Mouse (Mus musculus) right cerebral cortex, adult 2 months (tissue): ENCODE measurements at regions not wholly inside any gene's neighbourhood (a gene's known extent, or its start where the extent isn't known, plus 50 kb on each side); places are given as distances from the start of the nearest gene placed in this dataset.

Source experiments
- DNase-seq, 2 experiments: peaks; one replicate each; pipeline ENCODE4 v3.0.0; 2021 to 2022; ENCODE audit warnings: low spot score in 2 of 2

DNA sequence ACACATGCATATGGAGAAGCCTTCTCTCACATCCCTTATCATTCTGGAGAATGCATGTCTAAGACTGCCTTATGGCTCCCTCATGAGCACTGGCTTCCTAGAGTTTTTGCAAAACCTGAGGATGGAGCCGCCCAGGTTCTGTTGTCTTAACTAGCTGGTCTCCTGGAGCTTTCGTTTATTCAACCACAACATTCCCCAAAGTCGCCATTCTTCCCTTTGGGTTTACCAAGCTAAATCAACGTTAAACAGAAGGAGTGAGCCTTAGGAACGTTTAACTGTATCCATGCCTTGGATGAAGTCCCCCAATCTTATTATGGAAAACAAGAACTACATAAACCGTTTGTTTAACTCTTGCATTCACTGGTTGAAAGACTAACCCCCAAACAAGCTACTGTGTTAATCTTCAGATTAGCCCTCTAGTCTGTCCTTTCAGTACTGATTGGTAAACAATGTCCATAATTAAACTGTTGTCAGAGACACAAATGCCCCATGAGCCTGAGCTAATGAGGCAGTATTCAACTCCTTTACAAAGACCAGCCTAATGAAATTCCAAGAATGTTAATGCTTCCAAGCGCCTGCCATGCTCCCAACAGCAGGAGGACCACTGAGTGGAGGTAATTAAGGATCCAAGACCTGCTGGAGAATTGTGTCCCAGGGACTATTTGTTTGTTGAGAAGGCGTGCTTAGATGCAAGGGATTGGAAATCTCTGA lies 121.1 kb upstream of the Cdkn3 start:
- no peak for DNase-seq

DNA sequence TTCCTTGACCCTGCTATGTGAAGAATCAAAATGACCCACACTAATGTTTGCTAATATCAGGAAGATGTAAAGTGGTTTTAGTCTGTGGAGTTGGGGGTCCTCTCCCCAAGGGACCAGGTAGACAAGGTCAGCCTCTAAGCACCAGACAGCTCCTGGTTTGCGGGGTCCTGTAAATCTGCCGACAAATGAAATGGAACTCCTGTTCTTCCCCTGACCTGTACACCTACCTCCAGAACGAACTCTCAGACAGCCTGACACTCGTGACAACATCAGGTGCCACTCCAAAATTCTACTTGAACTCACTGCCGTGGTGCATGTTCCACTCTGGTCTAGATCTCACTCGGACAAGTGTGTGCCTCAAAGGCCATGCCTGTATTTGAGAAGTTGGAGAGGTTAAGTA lies 121.8 kb upstream of the Cdkn3 start:
- DNase-seq, result no peak

GRCm38 (mm10) chr14:46637240-46637639 lies 123.1 kb upstream of the Cdkn3 start:
- no peak for DNase-seq

DNA sequence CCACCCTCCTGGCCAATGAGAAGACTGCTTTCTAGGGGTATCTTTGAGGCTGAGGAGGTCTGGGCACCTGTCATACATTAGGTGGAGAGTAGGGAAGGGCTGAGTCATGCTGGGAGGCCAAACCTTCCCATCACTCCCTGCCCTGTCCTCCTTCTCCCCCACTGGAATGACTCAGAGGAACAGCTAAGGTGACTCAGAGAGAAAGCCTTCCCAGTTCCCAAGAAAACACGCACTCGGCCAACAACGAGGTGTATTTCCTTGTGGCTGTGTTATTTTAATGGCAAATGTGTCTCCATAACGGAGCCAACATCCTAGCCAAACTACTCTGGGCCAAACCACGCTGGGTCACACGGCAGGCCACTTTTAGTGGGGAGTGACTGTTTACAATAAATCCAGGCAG lies 124.0 kb upstream of the Cdkn3 start:
- peak in 1 of 2 experiments; percentile 8 for DNase-seq

- no peak for DNase-seq
Measured at GRCm38 (mm10) chr14:46635322-46635721, 125.0 kb upstream of the Cdkn3 start.

GRCm38 (mm10) chr14:46634656-46635244 lies 125.6 kb upstream of the Cdkn3 start:
- no peak for DNase-seq

GRCm38 (mm10) chr14:46634251-46634650 lies 126.1 kb upstream of the Cdkn3 start:
- DNase-seq, result no peak

DNA sequence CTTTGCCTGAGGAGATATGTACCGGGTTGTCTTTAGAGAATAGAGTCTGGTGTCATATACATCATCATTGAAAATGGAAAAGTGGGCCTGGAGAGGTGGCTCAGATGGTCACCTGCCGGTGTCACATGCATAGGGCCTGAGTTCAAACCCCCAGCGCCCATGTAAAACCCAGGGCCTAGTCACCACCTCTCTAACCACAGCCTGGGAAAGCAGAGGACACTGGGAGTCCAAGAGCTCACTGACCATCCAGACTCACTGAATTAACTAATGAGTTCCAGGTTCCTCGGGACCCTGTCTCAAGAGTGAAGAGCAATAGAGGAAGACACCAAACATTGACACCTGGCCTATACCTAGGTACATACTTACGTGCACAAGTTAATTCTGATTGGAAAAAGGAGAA lies 132.7 kb upstream of the Cdkn3 start:
- DNase-seq, result no peak

- DNase-seq, result no peak
Measured at GRCm38 (mm10) chr14:46625760-46626159, 134.6 kb upstream of the Cdkn3 start.

GRCm38 (mm10) chr14:46623645-46624044 lies 136.7 kb upstream of the Cdkn3 start:
- no peak for DNase-seq

DNA sequence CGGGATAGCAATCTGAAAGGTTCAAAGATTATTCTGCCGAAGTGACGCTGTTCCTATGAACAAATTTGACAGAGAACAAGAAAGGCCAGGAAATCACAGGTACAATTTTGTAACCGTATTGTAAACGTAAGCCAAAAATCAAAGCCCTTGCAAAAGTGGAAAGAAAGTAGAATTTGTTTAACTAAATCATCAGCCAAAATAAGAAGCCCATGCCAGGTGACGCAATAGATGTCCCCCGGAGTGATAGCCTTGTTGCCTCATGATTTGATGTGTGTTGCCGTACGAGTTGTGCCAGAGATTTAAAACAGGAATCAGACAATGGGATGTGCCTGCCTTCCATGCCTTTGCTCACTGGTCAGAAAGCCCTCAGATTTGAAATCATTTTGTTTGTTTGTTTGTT lies 144.3 kb upstream of the Cdkn3 start:
- DNase-seq, result no peak

DNA sequence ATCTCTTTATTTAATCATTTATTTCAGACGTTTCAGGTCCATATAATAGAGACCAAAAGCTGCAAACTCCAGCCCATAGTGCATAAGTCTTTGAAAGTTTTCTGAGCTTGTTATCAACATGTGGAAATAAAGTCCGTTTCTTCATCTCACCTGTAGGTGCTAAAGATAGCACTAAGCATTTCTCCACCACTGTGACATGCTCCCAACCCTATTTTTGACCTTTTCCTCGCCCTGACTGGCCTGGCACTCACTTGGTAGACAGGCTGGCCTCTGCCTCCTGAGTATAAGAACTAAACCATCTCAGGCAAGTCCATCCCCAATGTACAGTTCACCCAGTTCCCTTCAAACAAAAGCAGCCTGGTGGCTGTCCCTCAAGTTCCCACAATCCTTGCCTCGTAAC lies 145.4 kb upstream of the Cdkn3 start:
- DNase-seq, result no peak

- DNase-seq, result no peak
Measured at GRCm38 (mm10) chr14:46613748-46614147, 146.6 kb upstream of the Cdkn3 start.

- DNase-seq, result no peak
Measured at GRCm38 (mm10) chr14:46613211-46613610, 147.1 kb upstream of the Cdkn3 start.

DNA sequence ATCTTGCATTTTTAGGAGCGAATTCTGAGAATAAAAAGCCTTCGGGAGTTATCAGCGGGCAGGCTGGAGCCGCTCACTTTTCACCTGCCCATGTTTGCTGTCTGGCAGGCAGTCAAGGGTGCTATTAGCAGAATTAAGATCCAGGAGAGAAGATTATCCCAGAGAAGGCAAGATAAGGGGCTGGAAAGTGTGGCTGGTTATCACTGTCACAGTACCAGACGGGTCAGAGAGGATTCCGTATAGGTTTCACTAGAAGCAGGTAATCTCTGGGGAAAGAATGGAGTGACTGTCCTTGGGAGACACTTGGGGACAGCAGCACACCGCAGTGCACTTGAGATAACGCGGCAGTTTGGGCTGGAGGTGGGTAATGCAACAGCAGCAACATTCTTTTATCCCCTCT lies 147.8 kb upstream of the Cdkn3 start:
- DNase-seq, result no peak

GRCm38 (mm10) chr14:46610926-46611325 lies 149.4 kb upstream of the Cdkn3 start:
- DNase-seq, result no peak

- no peak for DNase-seq
Measured at GRCm38 (mm10) chr14:46610226-46610855, 150.0 kb upstream of the Cdkn3 start.

GRCm38 (mm10) chr14:46606694-46607093 lies 153.6 kb upstream of the Cdkn3 start:
- DNase-seq, result no peak

DNA sequence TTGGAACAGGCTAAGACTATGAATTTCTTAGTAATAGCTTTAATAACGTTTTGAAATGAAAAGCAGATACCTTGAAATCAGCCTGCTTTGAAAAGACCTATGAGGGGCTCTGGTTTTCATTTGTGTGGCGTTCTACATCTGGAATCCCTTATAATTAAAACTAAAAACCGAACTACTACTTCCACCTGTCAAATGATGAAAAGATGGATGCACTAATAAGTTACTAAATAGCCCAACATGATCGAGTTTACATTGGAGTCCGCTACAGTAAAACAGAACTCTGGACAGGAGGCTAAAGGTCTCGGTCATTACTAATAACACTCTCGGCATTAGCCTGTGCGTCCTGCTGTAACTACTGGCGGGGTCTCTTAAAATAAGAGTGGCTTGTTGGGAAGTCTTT lies 154.3 kb upstream of the Cdkn3 start:
- DNase-seq, result no peak

GRCm38 (mm10) chr14:46604886-46605531 lies 155.3 kb upstream of the Cdkn3 start:
- no peak for DNase-seq

DNA sequence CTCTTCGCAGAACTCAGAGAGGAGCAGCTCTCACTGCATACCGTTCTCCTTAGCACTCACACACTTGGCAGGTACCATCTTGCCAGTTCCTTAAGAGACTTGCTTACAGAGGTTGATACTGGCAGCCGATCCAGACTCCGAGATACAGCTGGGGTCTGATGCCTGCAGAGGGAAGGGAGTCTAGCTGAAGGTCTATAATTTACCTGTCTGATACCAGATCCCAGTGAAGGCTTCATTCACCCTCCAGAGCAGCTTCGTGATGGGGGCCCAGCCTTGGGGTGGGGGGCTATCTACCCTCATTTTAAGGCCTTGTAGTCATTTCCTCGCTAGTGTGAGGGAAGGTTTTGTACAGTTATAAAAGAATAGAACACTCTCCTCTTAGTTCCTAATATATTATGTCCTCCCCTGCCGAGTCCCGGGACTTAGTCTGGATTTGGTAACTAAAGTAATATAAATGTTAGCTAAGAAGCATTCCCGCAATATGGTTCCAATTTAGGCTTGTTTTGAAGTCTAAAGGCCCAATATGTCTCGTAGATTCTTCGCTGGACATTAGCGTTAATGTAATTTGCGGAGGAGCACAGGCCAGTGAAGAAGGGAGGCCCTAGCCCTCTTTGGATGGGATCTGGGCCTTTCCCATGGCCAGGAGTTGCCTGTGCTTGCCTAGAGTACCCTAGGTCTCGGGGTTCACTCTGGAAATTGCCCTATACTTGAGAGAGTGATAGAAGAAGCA lies 156.0 kb upstream of the Cdkn3 start:
- no peak for DNase-seq

GRCm38 (mm10) chr14:46596696-46597359 lies 163.5 kb upstream of the Cdkn3 start:
- no peak for DNase-seq
